Mouse (Mus musculus): ENCODE results near the gene Tmem199. TPM values are rescaled to one million over a fixed set of nuclear protein-coding genes. Genes with fewer than 3 reads are reported as not detected.

Gene Tmem199
- total RNA-seq, 4 experiments from 2014 or later, result 27.5 to 36.3 (median 34.5) TPM

GRCm38 (mm10) chr11:78475289-78475688 is 36.7 kb downstream of the Tmem199 start:
- no peak for DNase-seq

DNA sequence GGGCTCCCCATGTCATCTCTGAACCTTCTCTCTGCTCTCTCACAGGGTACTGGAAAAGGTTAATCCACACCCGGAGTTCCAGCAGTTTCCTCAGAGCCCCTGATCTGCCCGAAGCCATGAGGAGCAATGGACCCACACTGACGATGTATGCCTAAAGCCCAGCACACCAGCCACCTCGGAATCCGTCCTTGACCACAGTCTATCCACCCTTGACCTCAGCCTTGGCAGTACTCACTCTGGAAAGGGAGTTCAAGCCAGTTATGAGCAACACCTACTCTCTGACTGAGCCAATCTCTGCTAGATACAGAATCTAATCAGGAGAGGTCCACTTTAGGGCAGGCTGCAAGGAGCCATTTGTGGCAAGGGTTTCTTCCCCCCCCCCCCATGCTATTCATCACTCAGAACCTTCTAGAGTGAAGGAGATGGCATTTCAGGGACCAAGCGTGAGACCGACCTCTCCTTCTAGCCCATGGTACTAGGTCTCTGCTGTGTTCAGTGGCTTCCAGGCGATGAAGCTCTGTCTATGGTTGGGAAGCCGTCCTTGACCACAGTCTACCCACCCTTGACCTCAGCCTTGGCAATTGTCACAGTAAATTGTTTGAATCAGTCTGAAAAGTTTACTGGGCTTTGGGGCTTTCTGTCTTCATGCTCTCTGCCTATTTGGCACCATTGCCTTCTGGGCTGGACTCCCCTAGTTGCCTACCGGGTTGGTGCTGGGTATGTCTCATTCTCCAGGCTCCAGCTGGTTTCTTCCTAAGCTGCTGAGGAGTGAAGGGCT is 40.5 kb downstream of the Tmem199 start:
- DNase-seq, result peak; percentile 44

- no peak for DNase-seq
Measured at GRCm38 (mm10) chr11:78467932-78468331, 44.0 kb downstream of the Tmem199 start.

DNA sequence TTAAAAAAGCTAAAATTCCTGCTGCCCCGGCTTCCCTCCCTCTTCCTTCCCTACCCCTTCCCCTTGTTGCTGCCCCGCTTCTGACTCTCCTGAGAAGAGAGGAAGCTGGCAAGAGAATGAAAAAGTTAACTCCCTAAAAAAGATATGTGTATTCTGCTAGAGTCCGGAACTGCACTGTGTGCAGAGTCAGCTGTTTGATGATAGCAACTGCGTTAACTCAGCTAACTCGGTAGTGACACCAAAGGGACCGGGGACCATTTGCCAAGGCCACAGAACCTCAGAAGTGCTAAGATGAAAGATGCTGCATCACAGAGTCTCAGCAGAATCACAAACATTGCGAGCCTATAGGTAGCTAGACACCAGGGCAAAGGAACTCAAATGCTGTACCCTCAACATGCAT is 44.5 kb downstream of the Tmem199 start:
- DNase-seq, result no peak

- DNase-seq, result no peak
Measured at GRCm38 (mm10) chr11:78466242-78466912, 45.6 kb downstream of the Tmem199 start.

- peak; percentile 85 for DNase-seq
Measured at GRCm38 (mm10) chr11:78465568-78466180, 46.3 kb downstream of the Tmem199 start, which contains the start of gene Slc46a1. Slc46a1 (plus strand) TSS chr11:78465697.

- no peak for DNase-seq
Measured at GRCm38 (mm10) chr11:78465116-78465515, 46.9 kb downstream of the Tmem199 start.

GRCm38 (mm10) chr11:78463286-78464036 is 48.5 kb downstream of the Tmem199 start:
- DNase-seq, result peak; percentile 53

- no peak for DNase-seq
Measured at GRCm38 (mm10) chr11:78462669-78463068, 49.3 kb downstream of the Tmem199 start.

DNA sequence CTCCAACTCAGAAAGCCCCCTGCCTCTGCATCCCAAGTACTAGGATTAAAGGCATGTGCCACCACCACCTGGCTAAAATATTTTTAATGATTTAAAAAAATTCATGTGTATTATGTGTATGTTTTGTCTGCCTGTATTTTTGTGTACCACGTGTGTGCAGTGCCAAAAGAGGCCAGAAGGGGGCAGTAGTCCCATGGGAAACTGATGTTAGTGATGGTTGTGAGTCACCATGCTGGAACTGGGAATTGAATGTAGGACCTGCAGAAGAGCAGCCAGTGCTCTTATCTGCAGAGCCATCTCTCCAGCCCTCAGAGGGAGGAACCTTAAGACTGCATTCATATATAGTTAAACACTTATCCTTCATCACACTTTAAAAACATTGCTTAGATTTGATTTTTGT is 50.1 kb downstream of the Tmem199 start:
- no peak for DNase-seq

DNA sequence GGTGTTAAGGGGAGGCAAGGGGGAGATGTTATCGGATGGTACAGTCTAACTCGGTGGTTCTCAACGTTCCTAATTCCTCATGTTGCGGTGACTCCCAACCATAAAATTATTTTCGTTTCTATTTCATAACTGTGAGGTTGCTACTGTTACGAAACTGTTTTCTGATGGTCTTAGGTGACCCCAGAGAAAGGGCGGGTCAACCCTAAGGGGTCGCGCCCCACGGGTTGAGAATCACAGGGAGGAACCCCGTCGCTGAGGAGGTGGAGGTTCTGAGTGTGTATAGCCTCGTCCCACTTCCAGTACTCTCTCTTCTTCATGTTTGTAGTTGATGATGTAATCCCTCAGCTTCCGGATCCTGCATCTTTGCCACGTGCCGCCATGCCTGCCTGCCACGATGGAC is 53.2 kb downstream of the Tmem199 start:
- no peak for DNase-seq

Other genes starting within 250 kb of the Tmem199 start
- gene BC030499, start 221.3 kb downstream of the Tmem199 start, total RNA-seq (2022), result 1 to 10 TPM in 3 of 4 experiments, under 1 TPM in 1; 0.26 to 1.8 (median 1.5) TPM
- gene Spag5, start 210.6 kb downstream of the Tmem199 start, total RNA-seq (2022), result 1 to 10 TPM; 5.1 to 8.3 (median 6.9) TPM
- gene Aldoc, start 189.2 kb downstream of the Tmem199 start, total RNA-seq (2022), result 10 to 100 TPM; 23.4 to 54.0 (median 37.5) TPM
- 10 to 100 TPM; 83.3 to 84.7 (median 83.9) TPM for gene Pigs, start 183.8 kb downstream of the Tmem199 start, total RNA-seq (2022)
- 10 to 100 TPM; 45.1 to 60.9 (median 53.0) TPM for gene Unc119, start 168.7 kb downstream of the Tmem199 start, total RNA-seq (2022)
- under 1 TPM; 0.20 to 0.77 (median 0.31) TPM for gene Foxn1, start 125.6 kb downstream of the Tmem199 start, total RNA-seq (2022)
- not detected for gene Slc13a2, start 90.0 kb downstream of the Tmem199 start, total RNA-seq (2022)
- 10 to 100 TPM; 36.9 to 54.8 (median 42.6) TPM for gene Slc46a1, start 46.5 kb downstream of the Tmem199 start, total RNA-seq (2022)
- gene Sarm1, start 14.4 kb downstream of the Tmem199 start, total RNA-seq (2022), result 10 to 100 TPM in 2 of 4 experiments, 1 to 10 TPM in 2; 6.4 to 15.1 (median 9.0) TPM
- 1 to 10 TPM in 2 of 4 experiments, under 1 TPM in 2; 0.66 to 3.2 (median 1.1) TPM for gene Vtn, start 13.1 kb downstream of the Tmem199 start, total RNA-seq (2022)
- gene Sebox, start 8.7 kb downstream of the Tmem199 start, total RNA-seq (2022), result not detected
- 100 to 1,000 TPM; 129 to 171 (median 150) TPM for gene Poldip2, start within 50 bp of the Tmem199 start, total RNA-seq (2022)
- gene Tnfaip1, start 24.2 kb upstream of the Tmem199 start, total RNA-seq (2022), result 10 to 100 TPM; 39.9 to 52.6 (median 47.0) TPM
- 100 to 1,000 TPM; 103 to 135 (median 123) TPM for gene Ift20, start 24.2 kb upstream of the Tmem199 start, total RNA-seq (2022)
- 10 to 100 TPM; 46.3 to 65.0 (median 55.8) TPM for gene Tmem97, start 38.6 kb upstream of the Tmem199 start, total RNA-seq (2022)
- 10 to 100 TPM; 45.2 to 62.8 (median 54.4) TPM for gene Nlk, start 185.2 kb upstream of the Tmem199 start, total RNA-seq (2022)
- 10 to 100 TPM; 61.2 to 71.8 (median 64.7) TPM for gene Ccnq, start 239.6 kb upstream of the Tmem199 start, total RNA-seq (2022)